Mouse (Mus musculus) myocyte (in vitro differentiated cells): Measurements from ENCODE around the gene Hoxb9.

ENCODE experiments used
- MYOG ChIP-seq, 3 experiments: IDR thresholded peaks; one replicate each; pipeline ENCODE4 v1.6.1; 2011; ENCODE audit warnings: control low read depth in 2 of 3, low read depth in 2 of 3, mild to moderate bottlenecking in 2 of 3; ENCODE audit not compliant: insufficient read length in 2 of 3, control insufficient read depth in 1 of 3, insufficient read depth in 1 of 3
- REST ChIP-seq: IDR thresholded peaks from one replicate; pipeline ENCODE4 v1.6.1; 2011; ENCODE audit warnings: mild to moderate bottlenecking, control low read depth, moderate library complexity; ENCODE audit not compliant: insufficient read depth, insufficient read length
- USF1 ChIP-seq: IDR thresholded peaks from one replicate; pipeline ENCODE4 v1.6.1; 2011; ENCODE audit warnings: low read depth, mild to moderate bottlenecking, control low read depth, moderate library complexity

DNA sequence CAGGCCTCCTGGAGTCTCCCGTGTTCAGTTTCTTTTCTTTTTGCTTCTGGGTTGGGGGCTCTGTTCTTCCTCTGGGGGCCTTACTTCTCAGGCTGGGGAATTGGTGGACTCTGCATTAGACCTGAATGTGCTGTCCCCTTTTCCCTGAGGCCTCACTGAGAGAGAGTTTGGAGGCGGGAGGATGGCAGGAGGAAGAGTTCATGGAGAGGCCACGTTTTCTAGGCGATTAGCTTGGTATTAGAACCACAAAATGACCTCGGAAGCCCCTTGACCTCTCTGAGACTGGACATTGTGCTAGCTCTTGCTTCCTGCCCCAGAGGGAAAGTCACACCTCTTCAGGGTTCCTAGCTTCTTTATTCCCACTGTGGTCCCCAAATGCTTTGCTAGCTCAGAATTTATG is 52.9 kb downstream of the Hoxb9 start:
- TF ChIP-seq USF1 (no peak), MYOG (IDR thresholded peaks at IDR 0.05; ENCODE audit: control insufficient read depth in 1 of 3, insufficient read depth in 1 of 3, insufficient read length in 2 of 3, low read depth in 2 of 3) (no peak), REST (no peak)
